Mouse (Mus musculus): Measurements from ENCODE around the gene Rpp30.
A peak's percentile ranks its signal among the peaks of the same experiment; 100 is the strongest.

Rpp30 gene

DNA sequence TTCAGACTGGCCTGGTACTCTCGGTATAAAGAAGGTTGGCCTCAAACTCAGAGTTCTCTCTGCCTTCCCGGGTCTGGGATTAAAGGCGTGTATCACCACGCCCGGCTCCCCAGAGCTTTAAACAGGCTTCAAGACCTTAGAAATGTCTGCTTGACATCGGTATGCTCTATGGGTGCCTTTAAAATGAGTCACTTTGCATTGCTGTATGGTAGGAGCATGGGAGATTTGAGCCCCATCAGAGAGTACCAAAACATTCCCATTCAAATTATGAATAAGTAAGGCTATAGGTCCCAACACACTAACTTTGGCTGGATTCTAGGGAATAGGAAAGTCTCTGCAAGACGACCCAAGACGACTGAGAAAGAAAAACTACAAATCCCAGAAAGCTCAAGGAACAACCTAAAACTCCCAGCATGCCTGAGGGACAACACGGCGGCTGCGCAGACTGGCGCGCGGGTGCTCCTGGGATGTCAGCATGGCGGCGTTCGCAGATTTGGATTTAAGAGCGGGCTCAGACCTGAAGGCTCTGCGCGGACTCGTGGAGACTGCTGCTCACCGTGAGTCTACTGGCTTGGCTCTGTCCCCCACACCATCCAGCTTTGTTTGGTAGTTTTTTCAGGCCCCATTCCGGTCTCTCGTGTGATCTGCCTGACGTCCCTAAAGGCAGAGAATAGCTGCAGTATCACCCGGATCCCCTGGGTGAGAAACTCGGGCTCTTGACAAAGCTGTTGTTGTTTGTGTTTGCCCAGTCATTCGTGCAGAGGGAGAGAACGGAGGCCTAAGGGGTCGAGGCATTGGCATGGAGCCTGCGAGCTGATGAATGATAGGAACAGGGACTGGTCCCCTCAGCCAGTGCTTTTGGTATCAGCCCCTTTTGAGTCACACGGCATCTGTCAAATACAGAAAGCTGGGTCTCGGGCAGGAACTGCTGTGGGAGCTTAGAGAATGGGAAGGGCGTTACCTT, at the start of gene Rpp30:
Gene Rpp30, plus strand, starts transcription at position 455 of the 964 bp plus-strand sequence.
- peak; percentile 90 for DNase-seq (ENCODE audit: low read depth, low spot score)

DNA sequence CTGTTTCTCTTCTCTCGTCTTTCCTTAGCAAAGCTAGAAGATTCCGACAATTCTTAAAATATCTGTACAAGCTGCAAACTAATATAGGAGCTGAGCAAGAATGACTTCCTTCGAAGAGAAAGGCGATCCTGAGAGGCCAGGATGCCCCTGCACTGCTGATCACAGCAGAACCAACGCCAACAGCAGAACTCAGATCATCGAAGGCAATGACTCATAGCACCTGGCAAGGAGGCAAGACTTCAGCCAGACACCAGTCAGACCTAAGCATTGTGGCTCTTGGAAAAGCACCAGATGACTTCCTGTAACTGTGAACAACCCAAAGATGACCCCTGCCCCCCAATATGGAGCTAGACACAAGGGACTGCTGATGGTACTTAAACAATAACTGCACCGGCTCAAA, 37.5 kb upstream of the Rpp30 start:
- no peak for DNase-seq (ENCODE audit: low read depth, low spot score)

GRCm38 (mm10) chr19:36056502-36057221, 26.9 kb upstream of the Rpp30 start:
- DNase-seq (ENCODE audit: low read depth, low spot score) = no peak

GRCm38 (mm10) chr19:36057231-36057811, 26.2 kb upstream of the Rpp30 start, which contains the start of gene Htr7:
Htr7 (minus strand) TSS chr19:36057507.
- peak; percentile 54 for DNase-seq (ENCODE audit: low read depth, low spot score)

GRCm38 (mm10) chr19:36062801-36063529, 20.6 kb upstream of the Rpp30 start:
- no peak for DNase-seq (ENCODE audit: low read depth, low spot score)

DNA sequence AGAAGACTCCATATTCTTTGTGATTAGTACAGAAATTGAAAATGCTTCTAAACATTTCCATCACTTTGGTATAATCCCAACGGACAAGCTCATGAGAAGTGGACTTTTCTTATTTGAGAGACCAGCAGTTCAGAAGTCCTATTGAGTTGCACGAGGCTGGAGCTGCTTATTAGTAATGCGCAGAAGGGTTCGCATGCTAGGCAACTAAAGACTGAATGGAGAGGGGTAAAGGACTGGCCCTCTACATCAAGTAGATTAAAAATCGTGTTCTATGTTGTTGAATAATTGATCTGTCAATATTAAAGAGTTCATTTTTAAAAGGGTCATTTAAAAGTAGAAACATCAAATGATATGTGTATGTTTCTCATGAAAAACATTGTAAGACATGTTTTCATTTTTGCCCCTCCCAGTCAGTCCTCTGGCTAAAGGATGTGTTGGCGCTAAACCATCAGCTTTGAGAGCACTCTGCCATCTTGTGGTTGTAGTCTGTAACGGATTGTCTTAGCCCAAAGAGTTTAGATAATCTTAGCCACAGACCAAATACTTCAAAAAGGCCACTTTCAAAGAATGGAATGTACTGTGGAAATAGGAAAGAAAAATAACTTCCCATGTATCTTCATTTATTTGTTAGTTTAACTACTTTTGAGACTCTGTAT, 782 bp upstream of the Rpp30 start:
- peak; percentile 70 for DNase-seq (ENCODE audit: low read depth, low spot score)

DNA sequence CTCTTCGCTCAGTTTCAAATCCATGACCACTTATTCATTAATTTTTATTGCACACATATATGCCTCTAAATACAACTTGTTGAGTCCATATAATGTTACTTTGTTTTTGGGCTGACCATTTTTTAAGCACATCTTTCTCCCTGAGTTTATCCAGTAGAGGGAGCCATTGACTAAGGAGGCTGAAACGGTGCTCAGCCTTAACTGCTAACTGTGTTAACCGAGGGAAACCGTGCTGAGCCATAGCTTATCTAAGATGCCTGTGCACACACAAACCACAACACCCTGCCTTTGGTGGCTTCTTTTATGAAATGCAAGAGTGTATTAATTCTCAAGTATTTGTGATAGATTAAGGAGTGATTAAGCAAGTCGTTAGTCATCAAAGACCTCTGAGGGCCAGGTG, 7.3 kb downstream of the Rpp30 start:
- peak; percentile 41 for DNase-seq (ENCODE audit: low read depth, low spot score)

GRCm38 (mm10) chr19:36097194-36097593, 13.7 kb downstream of the Rpp30 start:
- no peak for DNase-seq (ENCODE audit: low read depth, low spot score)

DNA sequence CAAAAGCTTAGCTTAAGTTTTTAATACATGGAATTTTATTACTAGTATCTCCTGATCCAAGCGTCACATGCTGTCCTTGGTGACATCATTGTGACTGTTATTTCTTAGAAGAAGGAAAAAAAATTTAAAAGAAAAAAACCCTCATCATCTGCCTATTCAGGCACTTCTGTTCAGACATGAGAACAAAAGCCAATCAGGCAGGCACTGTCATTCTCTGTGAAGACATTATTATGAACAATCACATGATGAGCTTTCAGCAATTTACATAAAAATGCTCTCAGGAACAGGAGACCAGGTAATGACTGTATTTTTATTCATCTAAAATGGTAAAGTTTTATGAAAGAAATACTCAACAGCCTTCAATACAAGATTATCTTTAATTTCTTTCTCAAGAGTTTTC, 14.7 kb downstream of the Rpp30 start:
- DNase-seq (ENCODE audit: low read depth, low spot score) = no peak

DNA sequence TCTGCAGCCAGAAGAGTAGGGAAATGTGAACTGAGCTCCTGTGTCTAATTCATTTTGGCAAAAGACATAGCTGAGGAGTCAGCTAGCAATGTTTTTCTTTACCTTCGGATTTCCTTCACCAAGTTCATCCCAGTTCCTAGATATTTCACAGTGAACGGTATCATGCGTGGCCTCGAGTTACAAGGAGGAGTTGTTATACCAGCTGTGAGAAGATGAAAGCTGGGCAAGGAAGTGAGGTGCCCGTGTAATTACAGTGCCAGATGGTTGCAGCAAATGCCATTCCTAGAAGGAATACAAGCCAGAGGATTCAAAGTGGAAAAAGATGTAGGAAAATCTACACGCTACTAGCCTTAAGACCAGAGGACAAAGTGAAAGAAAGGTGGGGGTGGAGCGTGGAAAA, 15.4 kb downstream of the Rpp30 start:
- DNase-seq (ENCODE audit: low read depth, low spot score) = no peak

GRCm38 (mm10) chr19:36103909-36104308, 20.4 kb downstream of the Rpp30 start:
- DNase-seq (ENCODE audit: low read depth, low spot score) = no peak

DNA sequence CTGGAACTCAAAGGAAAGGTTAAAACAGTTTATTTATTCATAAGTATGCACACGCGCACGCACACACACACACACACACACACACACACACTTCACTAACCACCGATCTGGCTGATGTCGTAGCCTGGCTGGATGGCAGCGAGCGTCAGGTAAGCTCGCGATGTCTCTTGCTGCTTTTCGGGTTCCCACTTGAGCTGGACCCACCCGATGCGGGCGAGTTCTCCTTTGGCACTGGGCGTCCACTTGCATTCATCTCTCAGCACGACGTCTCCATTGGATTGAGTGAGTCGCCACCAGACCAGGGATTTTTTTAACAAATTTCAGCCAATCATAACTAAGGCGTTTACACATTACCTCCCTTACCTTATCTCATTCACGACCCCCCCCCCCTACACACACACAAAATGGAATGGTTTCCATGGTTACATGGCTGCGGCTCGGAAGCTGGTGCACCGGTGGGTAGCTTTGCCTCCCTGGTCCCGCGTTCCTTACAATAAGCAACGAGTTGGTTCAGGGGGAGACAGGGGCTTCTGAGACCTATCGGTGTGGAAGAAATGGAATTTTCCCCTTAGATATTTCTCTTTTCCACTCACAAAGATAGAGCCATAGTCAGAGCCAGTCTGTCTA, 25.9 kb downstream of the Rpp30 start:
- no peak for DNase-seq (ENCODE audit: low read depth, low spot score)

GRCm38 (mm10) chr19:36110465-36110864, 26.9 kb downstream of the Rpp30 start:
- DNase-seq (ENCODE audit: low read depth, low spot score) = no peak

- peak; percentile 77 for DNase-seq (ENCODE audit: low read depth, low spot score)
Measured at GRCm38 (mm10) chr19:36111054-36111895, 27.8 kb downstream of the Rpp30 start.

- no peak for DNase-seq (ENCODE audit: low read depth, low spot score)
Measured at GRCm38 (mm10) chr19:36112007-36112406, 28.5 kb downstream of the Rpp30 start.

- DNase-seq (ENCODE audit: low read depth, low spot score) = no peak
Measured at GRCm38 (mm10) chr19:36116185-36116584, 32.7 kb downstream of the Rpp30 start.

DNA sequence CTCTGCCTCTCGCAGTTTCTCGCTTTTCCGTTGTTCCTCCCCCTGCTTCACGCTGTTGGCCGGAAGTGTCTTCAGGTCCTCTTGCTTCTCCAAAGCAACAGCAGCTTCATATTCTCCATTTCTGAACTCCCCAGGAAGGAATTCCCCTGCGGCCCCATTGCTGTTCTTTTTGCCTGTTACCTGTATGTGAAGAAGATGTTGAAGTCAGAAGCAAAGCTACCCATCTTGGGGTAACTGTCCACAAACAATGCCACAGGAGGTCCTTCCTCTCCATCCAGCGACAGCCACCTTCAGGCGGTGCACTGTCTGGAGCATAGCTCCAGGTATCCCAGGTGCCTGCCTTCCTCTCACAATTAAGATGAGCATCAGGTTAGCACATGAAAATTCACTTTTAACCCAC, 35.7 kb downstream of the Rpp30 start:
- DNase-seq (ENCODE audit: low read depth, low spot score) = no peak

DNA sequence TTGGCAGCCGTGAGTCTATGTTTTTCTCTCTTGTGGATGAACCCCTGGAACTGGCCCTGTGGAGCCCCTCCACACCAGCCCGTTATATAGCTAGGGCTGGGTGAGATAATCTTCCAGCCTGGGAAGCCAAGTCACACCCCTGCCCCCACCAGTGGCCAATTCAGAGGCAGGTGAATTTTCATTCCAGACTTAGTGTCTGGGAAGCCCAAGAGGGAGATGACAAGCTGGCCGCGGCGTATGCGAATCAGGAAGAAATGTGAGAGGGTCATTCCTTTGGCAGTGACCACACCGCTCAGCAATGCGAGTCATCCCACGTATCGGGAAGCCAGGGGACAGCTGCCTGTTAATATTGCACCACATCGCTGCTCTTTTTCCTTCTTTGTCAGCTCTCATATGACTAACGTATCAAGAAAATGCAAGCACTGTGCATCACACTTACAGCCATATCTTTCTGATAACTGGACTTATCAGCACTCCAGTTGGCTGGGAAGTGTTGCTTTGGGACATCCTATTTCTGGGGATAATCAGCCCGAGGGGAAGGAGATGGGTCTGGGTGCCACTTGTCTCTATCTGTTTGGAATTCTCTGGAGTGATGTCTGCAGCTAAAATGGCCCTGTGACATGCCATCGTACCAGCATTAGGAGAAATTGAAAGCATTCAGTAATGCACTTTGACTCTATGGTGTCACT, 36.4 kb downstream of the Rpp30 start, which contains the start of gene Ankrd1:
Gene Ankrd1, minus strand, starts transcription at position 317 of the 689 bp plus-strand sequence.
- DNase-seq (ENCODE audit: low read depth, low spot score) = no peak

DNA sequence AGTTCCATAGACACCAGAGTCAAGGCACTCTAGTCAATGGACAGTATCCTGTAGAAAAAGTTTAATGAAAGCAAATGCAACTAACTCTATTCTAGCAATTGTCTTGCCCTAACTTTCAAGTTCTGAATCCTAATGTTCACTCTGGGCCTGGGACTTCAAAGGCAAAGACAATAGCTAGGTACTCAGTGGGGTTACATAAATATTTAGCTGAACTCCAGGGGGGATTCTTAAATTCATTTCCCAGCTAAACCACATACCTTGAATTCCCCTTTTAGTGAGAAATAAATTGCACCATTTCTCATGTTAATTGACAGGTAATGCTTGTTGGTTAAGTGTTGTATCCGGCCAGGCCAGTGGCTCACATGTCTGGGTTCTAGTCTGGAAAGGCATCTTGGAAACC, 40.7 kb downstream of the Rpp30 start:
- DNase-seq (ENCODE audit: low read depth, low spot score) = no peak
